Mouse (Mus musculus) hindbrain, embryonic 15.5 days (tissue): ENCODE results near the gene Sh3bp2. TPM values are rescaled to one million over a fixed set of nuclear protein-coding genes. Genes with fewer than 3 reads are reported as not detected.

Source experiments
- ATAC-seq: fragments of 200-750 bp; cut with Nextera tagmentation; 2 replicates; pipeline ENCODE4 v1.8.0; 2017; ENCODE audit warnings: low read depth, moderate number of reproducible peaks, moderate TSS enrichment; ENCODE audit not compliant: low FRiP score
- H3K27ac ChIP-seq: fragments of 300-500 bp; sonication (generic); replicated peaks from 2 replicates; pipeline ENCODE4 v1.5.1; 2015; ENCODE audit warnings: mild to moderate bottlenecking, inconsistent platforms
- H3K27me3 ChIP-seq: fragments of 300-500 bp; sonication (generic); 2 replicates; pipeline ENCODE4 v1.6.1; 2015; ENCODE audit warnings: control low read depth, inconsistent platforms
- H3K36me3 ChIP-seq: fragments of 300-500 bp; sonication (generic); 2 replicates; pipeline ENCODE4 v1.6.1; 2015; ENCODE audit warnings: control low read depth, inconsistent platforms
- H3K4me1 ChIP-seq: fragments of 300-500 bp; sonication (generic); replicated peaks from 2 replicates; pipeline ENCODE4 v1.6.1; 2015; ENCODE audit warnings: control low read depth, inconsistent platforms
- H3K4me2 ChIP-seq: fragments of 300-500 bp; sonication (generic); 2 replicates; pipeline ENCODE4 v1.6.1; 2015; ENCODE audit warnings: moderate library complexity, mild to moderate bottlenecking, inconsistent platforms
- H3K4me3 ChIP-seq: fragments of 300-500 bp; sonication (generic); 2 replicates; pipeline ENCODE4 v1.5.1; 2015; ENCODE audit warnings: mild to moderate bottlenecking, inconsistent platforms
- H3K9ac ChIP-seq: fragments of 300-500 bp; sonication (generic); 2 replicates; pipeline ENCODE4 v1.6.1; 2015; ENCODE audit warnings: inconsistent platforms
- H3K9me3 ChIP-seq: fragments of 300-500 bp; sonication (generic); 2 replicates; pipeline ENCODE4 v1.6.1; 2016; ENCODE audit warnings: control low read depth, inconsistent platforms
- WGBS: fragments of 180-500 bp; shearing (Covaris S2); methylation state at CpG from one replicate; pipeline ENCODE4 v1.1.7; 2015; 5-methylcytosine and 5-hydroxymethylcytosine counted together
- microRNA-seq: library from miRNA; unstranded; fragments of <30 nt; microRNA quantifications from one replicate; pipeline ENCODE4, GENCODE M21; 2016
- polyA plus RNA-seq: library from polyadenylated mRNA; unstranded; fragments of >200 nt; fragmentation: Nextera tagmentation; extraction: Ambion mirVana; gene quantifications from 2 replicates; pipeline ENCODE4 v1.2.1, GENCODE M21; 2015

The Sh3bp2 gene
- polyA plus RNA-seq, 1 experiment from 2014 or later = 20.6 TPM

DNA sequence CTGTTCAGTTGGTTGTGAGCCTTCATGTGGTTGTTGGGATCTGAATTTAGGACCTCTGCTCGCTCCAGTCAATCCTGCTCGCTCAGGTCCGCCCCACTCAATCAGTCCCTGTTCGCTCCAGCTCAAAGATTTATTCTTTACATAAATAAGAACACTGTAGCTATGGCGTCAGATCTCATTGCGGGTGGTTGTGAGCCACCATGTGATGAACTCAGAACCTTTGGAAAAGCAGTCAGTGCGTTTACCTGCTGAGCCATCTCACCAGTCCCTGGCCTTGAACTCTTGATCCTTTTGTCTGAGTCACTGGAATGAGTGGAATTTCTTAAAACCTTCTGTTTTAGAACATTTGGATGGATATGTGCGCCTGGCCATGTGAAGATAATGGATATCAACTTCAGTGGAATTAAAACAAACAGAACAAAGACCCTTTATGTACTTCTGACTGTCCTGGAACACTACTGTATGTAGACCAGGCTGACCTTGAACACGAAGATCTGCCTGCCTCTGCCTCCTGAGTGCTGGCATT, 67.6 kb downstream of the Sh3bp2 start:
- 95% methylated on average over 9 of the region's 9 CpGs for WGBS
- H3K4me2 ChIP-seq = no peak overlapping the region
- peaks cover 19% of the 10 kb centered on the region for H3K4me1 ChIP-seq
- ATAC-seq = no peak
- no peak overlapping the region for H3K9ac ChIP-seq
- H3K27me3 ChIP-seq = no peaks in the 10 kb centered on the region
- no peaks in the 10 kb centered on the region for H3K36me3 ChIP-seq
- no peak overlapping the region for H3K27ac ChIP-seq
- no peaks in the 10 kb centered on the region for H3K9me3 ChIP-seq
- H3K4me3 ChIP-seq = no peak overlapping the region

DNA sequence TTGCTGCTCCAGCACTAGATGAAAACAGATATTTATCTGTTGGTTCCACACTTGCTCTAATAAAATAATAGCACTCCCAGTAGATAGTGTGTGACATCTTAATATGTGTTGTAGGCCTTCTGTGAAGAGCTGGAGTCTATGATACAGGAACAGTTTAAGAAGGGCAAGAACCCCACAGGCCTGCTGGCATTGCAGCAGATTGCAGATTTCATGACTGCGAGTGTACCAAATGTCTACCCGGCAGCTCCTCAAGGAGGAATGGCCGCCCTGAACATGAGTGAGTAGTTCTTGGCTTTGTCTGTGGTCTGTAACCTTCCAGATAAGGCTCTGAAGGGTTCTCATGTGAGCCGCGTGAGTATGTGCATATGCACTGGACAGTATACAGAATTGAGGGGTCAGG, 78.9 kb downstream of the Sh3bp2 start:
- H3K9me3 ChIP-seq = no peaks in the 10 kb centered on the region
- no peaks in the 10 kb centered on the region for H3K27me3 ChIP-seq
- no peaks in the 10 kb centered on the region for H3K4me1 ChIP-seq
- H3K4me3 ChIP-seq = no peak overlapping the region
- no peak overlapping the region for H3K9ac ChIP-seq
- no peak overlapping the region for H3K27ac ChIP-seq
- peaks cover 61% of the 10 kb centered on the region for H3K36me3 ChIP-seq
- ATAC-seq = no peak
- WGBS = 91% methylated on average over 5 of the region's 5 CpGs
- H3K4me2 ChIP-seq = no peak overlapping the region

DNA sequence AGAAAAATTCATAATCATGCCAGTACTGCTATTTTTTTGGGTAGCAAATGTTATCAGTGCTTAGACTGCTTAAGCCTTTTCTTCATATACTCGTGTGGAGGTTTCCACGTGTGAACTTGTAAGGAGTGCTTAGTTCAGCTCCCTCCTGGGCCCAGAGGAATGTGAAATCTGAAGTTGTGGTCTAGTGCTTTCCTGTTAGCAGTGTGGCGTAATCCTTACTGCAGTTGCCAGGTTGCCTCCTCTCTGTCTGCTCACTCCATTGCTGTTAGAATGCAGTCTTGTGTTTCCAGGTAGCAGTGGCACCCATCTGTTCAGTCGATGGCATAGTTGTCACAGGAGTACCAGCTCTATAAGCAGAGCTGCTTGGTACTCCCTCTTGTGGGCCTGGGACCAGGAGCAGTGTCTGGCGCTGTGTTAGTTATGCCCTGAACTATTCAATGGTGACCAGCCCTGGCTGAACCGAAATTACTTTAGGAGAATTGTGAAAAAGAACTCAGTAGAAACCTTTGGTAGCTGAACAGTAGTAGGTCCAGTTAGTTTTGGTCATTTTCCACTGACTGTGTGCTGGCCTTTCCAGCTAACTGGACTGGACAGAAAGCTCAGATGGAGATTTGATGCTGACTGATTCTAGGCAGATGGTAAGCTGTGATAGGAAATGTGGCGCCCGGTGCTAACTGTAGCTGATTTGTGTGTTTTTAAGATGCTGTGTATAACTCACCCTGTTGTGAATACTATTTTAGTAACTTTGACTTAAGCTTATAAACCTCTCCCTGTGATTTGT, 81.7 kb downstream of the Sh3bp2 start:
- Histone ChIP-seq H3K36me3 (peaks cover 70% of the 10 kb centered on the region), H3K9ac (no peak overlapping the region), H3K9me3 (no peaks in the 10 kb centered on the region), H3K4me1 (no peaks in the 10 kb centered on the region), H3K27ac (no peak overlapping the region), H3K4me3 (no peak overlapping the region), H3K27me3 (no peaks in the 10 kb centered on the region), H3K4me2 (no peak overlapping the region)
- 89% methylated on average over 8 of the region's 8 CpGs for WGBS
- ATAC-seq = no peak

GRCm38 (mm10) chr5:34608226-34608625, 82.6 kb downstream of the Sh3bp2 start:
- no peak overlapping the region for H3K4me2 ChIP-seq
- H3K4me1 ChIP-seq = no peaks in the 10 kb centered on the region
- H3K27ac ChIP-seq = no peak overlapping the region
- 86% methylated on average over 3 of the region's 3 CpGs for WGBS
- H3K36me3 ChIP-seq = peaks cover 72% of the 10 kb centered on the region
- H3K9me3 ChIP-seq = no peaks in the 10 kb centered on the region
- H3K9ac ChIP-seq = no peak overlapping the region
- no peaks in the 10 kb centered on the region for H3K27me3 ChIP-seq
- H3K4me3 ChIP-seq = no peak overlapping the region
- ATAC-seq = no peak

DNA sequence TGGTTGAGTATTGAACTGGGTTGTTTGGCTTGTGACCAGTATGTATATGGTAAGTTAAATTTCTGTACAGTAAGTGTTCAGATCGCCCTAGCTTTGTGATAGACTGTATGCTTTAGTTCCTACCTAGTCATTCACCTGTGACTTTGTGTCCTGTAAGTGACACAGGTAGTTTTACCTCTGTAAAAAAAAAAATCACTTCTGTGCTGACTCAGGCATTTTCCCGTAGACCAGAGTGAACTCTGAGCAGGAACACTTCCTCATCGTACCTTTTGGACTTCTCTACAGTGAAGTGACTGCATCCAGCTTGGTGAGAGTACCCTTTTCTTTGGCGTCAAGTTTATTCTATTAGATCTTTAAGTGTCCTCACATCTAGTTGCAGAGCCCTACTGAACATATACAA, 84.3 kb downstream of the Sh3bp2 start:
- Histone ChIP-seq H3K4me1 (no peaks in the 10 kb centered on the region), H3K9ac (no peak overlapping the region), H3K36me3 (peaks cover 81% of the 10 kb centered on the region), H3K9me3 (no peaks in the 10 kb centered on the region), H3K4me3 (no peak overlapping the region), H3K27ac (no peak overlapping the region), H3K4me2 (no peak overlapping the region), H3K27me3 (no peaks in the 10 kb centered on the region)
- no peak for ATAC-seq
- 90% methylated on average over 4 of the region's 4 CpGs for WGBS

Small RNA genes within 50 kb of the gene (microRNA-seq; reads per million reads assigned to microRNA genes)
- gene Mir7036b = not detected

Other genes with a start within 250 kb of the Sh3bp2 start
- gene Zfyve28, start 237.4 kb upstream of the Sh3bp2 start, polyA plus RNA-seq = 5.3 and 6.2 TPM in 2 replicates
- 0.14 TPM in 1 of 2 replicates, not detected in the other for gene Cfap99, start 237.2 kb upstream of the Sh3bp2 start, polyA plus RNA-seq
- gene Rnf4, start 189.5 kb upstream of the Sh3bp2 start, polyA plus RNA-seq = 125 and 129 TPM in 2 replicates
- 14.0 and 15.5 TPM in 2 replicates for gene Fam193a, start 155.9 kb upstream of the Sh3bp2 start, polyA plus RNA-seq
- 13.3 and 15.0 TPM in 2 replicates for gene Tnip2, start 11.8 kb upstream of the Sh3bp2 start, polyA plus RNA-seq
- 206 and 221 TPM in 2 replicates for gene Add1, start 47.8 kb downstream of the Sh3bp2 start, polyA plus RNA-seq
- gene Mfsd10, start 111.4 kb downstream of the Sh3bp2 start, polyA plus RNA-seq = 95.0 and 109 TPM in 2 replicates
- gene Nop14, start 134.3 kb downstream of the Sh3bp2 start, polyA plus RNA-seq = 20.5 and 21.3 TPM in 2 replicates
- 2.3 and 3.8 TPM in 2 replicates for gene Grk4, start 134.5 kb downstream of the Sh3bp2 start, polyA plus RNA-seq
- gene Htt, start 235.9 kb downstream of the Sh3bp2 start, polyA plus RNA-seq = 13.8 and 14.4 TPM in 2 replicates